Mouse (Mus musculus) hindbrain, embryonic 16.5 days (tissue): ENCODE data around the gene Scube1. TPM values are rescaled to one million over a fixed set of nuclear protein-coding genes. Genes with fewer than 3 reads are reported as not detected.

Experiments
- ATAC-seq: fragments of 200-750 bp; cut with Nextera tagmentation; 2 replicates; pipeline ENCODE4 v1.8.0; 2017; ENCODE audit warnings: moderate TSS enrichment, moderate library complexity
- H3K27ac ChIP-seq: fragments of 300-500 bp; sonication (generic); 2 replicates; pipeline ENCODE4 v1.5.1; 2014; ENCODE audit warnings: low read depth, mild to moderate bottlenecking, control low read depth, low read length, moderate library complexity
- H3K27me3 ChIP-seq: fragments of 300-500 bp; sonication (generic); replicated peaks from 2 replicates; pipeline ENCODE4 v1.6.1; 2014; ENCODE audit warnings: low read length; ENCODE audit not compliant: control insufficient read depth, insufficient read depth
- H3K36me3 ChIP-seq: fragments of 300-500 bp; sonication (generic); 2 replicates; pipeline ENCODE4 v1.6.1; 2014; ENCODE audit warnings: mild to moderate bottlenecking, low read length, moderate library complexity, mixed read lengths; ENCODE audit not compliant: control insufficient read depth, insufficient read depth
- H3K4me1 ChIP-seq: fragments of 300-500 bp; sonication (generic); 2 replicates; pipeline ENCODE4 v1.6.1; 2014; ENCODE audit warnings: low read depth, low read length; ENCODE audit not compliant: control insufficient read depth, insufficient read depth
- H3K4me2 ChIP-seq: fragments of 300-500 bp; sonication (generic); 2 replicates; pipeline ENCODE4 v1.6.1; 2014; ENCODE audit warnings: mild to moderate bottlenecking, low read length, control low read depth, moderate library complexity
- H3K4me3 ChIP-seq: fragments of 300-500 bp; sonication (generic); 2 replicates; pipeline ENCODE4 v1.5.1; 2014; ENCODE audit warnings: mild to moderate bottlenecking, low read length, control low read depth, moderate library complexity
- H3K9ac ChIP-seq: fragments of 300-500 bp; sonication (generic); 2 replicates; pipeline ENCODE4 v1.6.1; 2014; ENCODE audit warnings: low read depth, mild to moderate bottlenecking, control low read depth, low read length, moderate library complexity
- H3K9me3 ChIP-seq: fragments of 300-500 bp; sonication (generic); 2 replicates; pipeline ENCODE4 v1.6.1; 2014; ENCODE audit warnings: mild to moderate bottlenecking, low read length, moderate library complexity; ENCODE audit not compliant: control insufficient read depth
- WGBS: fragments of 180-500 bp; shearing (Covaris S2); extraction: QIAGEN DNeasy Blood & Tissue Kit; methylation state at CpG from one replicate; pipeline ENCODE4 v1.1.7; 2014; 5-methylcytosine and 5-hydroxymethylcytosine counted together
- polyA plus RNA-seq: library from polyadenylated mRNA; unstranded; fragments of >200 nt; fragmentation: Nextera tagmentation; extraction: Ambion mirVana; gene quantifications from 2 replicates; pipeline ENCODE4 v1.2.1, GENCODE M21; 2015

The Scube1 gene
- polyA plus RNA-seq, 1 experiment from 2014 or later = 5.8 TPM

- Histone ChIP-seq H3K9me3 (no peaks in the 10 kb centered on the region; the same call in 1 of the 2 replicates), H3K27ac (no peak overlapping the region), H3K27me3 (no peaks in the 10 kb centered on the region), H3K4me3 (no peak overlapping the region), H3K9ac (no peak overlapping the region), H3K4me1 (no peaks in the 10 kb centered on the region), H3K4me2 (no peak overlapping the region), H3K36me3 (no peaks in the 10 kb centered on the region)
- ATAC-seq = no peak
- WGBS = 87% methylated on average over 7 of the region's 7 CpGs
These were observed 93.8 kb downstream of the Scube1 start for GRCm38 (mm10) chr15:83631071-83631470.

- Histone ChIP-seq H3K27ac (no peak overlapping the region), H3K9ac (no peak overlapping the region), H3K27me3 (no peaks in the 10 kb centered on the region), H3K4me2 (no peak overlapping the region), H3K36me3 (no peaks in the 10 kb centered on the region), H3K9me3 (no peaks in the 10 kb centered on the region; the same call in 1 of the 2 replicates), H3K4me1 (no peaks in the 10 kb centered on the region), H3K4me3 (no peak overlapping the region)
- ATAC-seq = no peak
- WGBS = 72% methylated on average over 3 of the region's 3 CpGs
These were observed 95.1 kb downstream of the Scube1 start for GRCm38 (mm10) chr15:83629716-83630115.

GRCm38 (mm10) chr15:83626142-83626645 lies 98.6 kb downstream of the Scube1 start:
- ATAC-seq = no peak
- H3K9ac ChIP-seq = no peak overlapping the region
- no peaks in the 10 kb centered on the region for H3K36me3 ChIP-seq
- H3K4me3 ChIP-seq = no peak overlapping the region
- no peaks in the 10 kb centered on the region; the same call in 1 of the 2 replicates for H3K9me3 ChIP-seq
- no peaks in the 10 kb centered on the region for H3K27me3 ChIP-seq
- 100% methylated on average over 2 of the region's 2 CpGs for WGBS
- H3K4me2 ChIP-seq = no peak overlapping the region
- H3K4me1 ChIP-seq = no peaks in the 10 kb centered on the region
- H3K27ac ChIP-seq = no peak overlapping the region

GRCm38 (mm10) chr15:83615245-83615644 lies 109.6 kb downstream of the Scube1 start:
- H3K4me2 ChIP-seq = no peak overlapping the region
- no peak overlapping the region for H3K9ac ChIP-seq
- H3K36me3 ChIP-seq = no peaks in the 10 kb centered on the region
- 94% methylated on average over 3 of the region's 3 CpGs for WGBS
- H3K9me3 ChIP-seq = no peaks in the 10 kb centered on the region
- no peaks in the 10 kb centered on the region for H3K27me3 ChIP-seq
- no peak for ATAC-seq
- no peaks in the 10 kb centered on the region for H3K4me1 ChIP-seq
- H3K27ac ChIP-seq = no peak overlapping the region
- H3K4me3 ChIP-seq = no peak overlapping the region

- no peak overlapping the region for H3K9ac ChIP-seq
- H3K36me3 ChIP-seq = no peaks in the 10 kb centered on the region
- H3K4me1 ChIP-seq = no peaks in the 10 kb centered on the region
- no peaks in the 10 kb centered on the region for H3K9me3 ChIP-seq
- H3K4me3 ChIP-seq = no peak overlapping the region
- 46% methylated on average over 15 of the region's 15 CpGs for WGBS
- no peak overlapping the region for H3K4me2 ChIP-seq
- no peaks in the 10 kb centered on the region for H3K27me3 ChIP-seq
- no peak overlapping the region for H3K27ac ChIP-seq
- ATAC-seq = no peak
These were observed 117.6 kb downstream of the Scube1 start for GRCm38 (mm10) chr15:83607115-83607802.

- H3K9ac ChIP-seq = no peak overlapping the region
- 90% methylated on average over 8 of the region's 8 CpGs for WGBS
- H3K4me3 ChIP-seq = no peak overlapping the region
- H3K36me3 ChIP-seq = no peaks in the 10 kb centered on the region
- no peaks in the 10 kb centered on the region for H3K9me3 ChIP-seq
- no peak overlapping the region for H3K27ac ChIP-seq
- H3K4me1 ChIP-seq = no peaks in the 10 kb centered on the region
- H3K27me3 ChIP-seq = no peaks in the 10 kb centered on the region
- no peak overlapping the region for H3K4me2 ChIP-seq
- ATAC-seq = no peak
These were observed 118.1 kb downstream of the Scube1 start for GRCm38 (mm10) chr15:83606700-83607099.

- ATAC-seq = no peak
- no peaks in the 10 kb centered on the region for H3K4me1 ChIP-seq
- no peaks in the 10 kb centered on the region for H3K27me3 ChIP-seq
- H3K4me2 ChIP-seq = no peak overlapping the region
- no peak overlapping the region for H3K4me3 ChIP-seq
- H3K36me3 ChIP-seq = no peaks in the 10 kb centered on the region
- no peaks in the 10 kb centered on the region for H3K9me3 ChIP-seq
- H3K27ac ChIP-seq = no peak overlapping the region
- no peak overlapping the region for H3K9ac ChIP-seq
- 88% methylated on average over 11 of the region's 11 CpGs for WGBS
These were observed 118.6 kb downstream of the Scube1 start for GRCm38 (mm10) chr15:83606216-83606615.

- Histone ChIP-seq H3K27ac (no peak overlapping the region), H3K27me3 (no peaks in the 10 kb centered on the region), H3K36me3 (no peaks in the 10 kb centered on the region), H3K9ac (no peak overlapping the region), H3K4me1 (no peaks in the 10 kb centered on the region), H3K4me2 (no peak overlapping the region), H3K9me3 (no peaks in the 10 kb centered on the region), H3K4me3 (no peak overlapping the region)
- 96% methylated on average over 7 of the region's 7 CpGs for WGBS
- ATAC-seq = no peak
These were observed 121.4 kb downstream of the Scube1 start for GRCm38 (mm10) chr15:83603426-83603825.

GRCm38 (mm10) chr15:83603046-83603396 lies 121.8 kb downstream of the Scube1 start:
- Histone ChIP-seq H3K4me3 (no peak overlapping the region), H3K36me3 (no peaks in the 10 kb centered on the region), H3K9ac (no peak overlapping the region), H3K27ac (no peak overlapping the region), H3K9me3 (no peaks in the 10 kb centered on the region), H3K4me2 (no peak overlapping the region), H3K4me1 (no peaks in the 10 kb centered on the region), H3K27me3 (no peaks in the 10 kb centered on the region)
- WGBS = 92% methylated on average over 1 of the region's 1 CpGs
- ATAC-seq = no peak
